ENCODE assay signal across 23 mouse cellular contexts in genomic region chr17:73568204-73568603, GRCm38 (mm10).
DNase-seq lines count a peak whose midpoint lies in the region; ATAC-seq and TF ChIP-seq lines count a peak whose summit lies in the region.
"Had no signal": no experiment of that assay in that cellular context is flagged by ENCODE, and none has a peak within 500 bp of the region (broad histone marks: within the 10 kb centered on the region; RNA-seq: fewer than 3 reads in every experiment).

No protein-coding gene starts in this region.

- TF ChIP-seq CTCF in forebrain, postnatal 0 days (IDR thresholded peaks at IDR 0.05; ENCODE audit: low read depth), result no peak
- no peak for TF ChIP-seq CTCF in hindbrain, postnatal 0 days (IDR thresholded peaks at IDR 0.05; ENCODE audit: low read depth)

- no peaks in the 10 kb centered on the region for H3K4me1 ChIP-seq in forebrain, postnatal 0 days (ENCODE audit: insufficient read depth)
- peaks cover 13% of the 10 kb centered on the region; the same call in 1 of the 2 replicates for H3K4me1 ChIP-seq in forebrain, embryonic 10.5 days
- H3K4me1 ChIP-seq in hindbrain, postnatal 0 days (ENCODE audit: insufficient read depth, low read length), result no peaks in the 10 kb centered on the region
- H3K4me1 ChIP-seq in hindbrain, embryonic 10.5 days (replicated peaks), result no peaks in the 10 kb centered on the region
- H3K4me1 ChIP-seq in neural tube, embryonic 15.5 days, result peaks cover 13% of the 10 kb centered on the region; the same call in 1 of the 2 replicates
- H3K4me1 ChIP-seq: heart, embryonic 15.5 days; hindbrain, embryonic 12.5 days; intestine, embryonic 15.5 days had no signal

- ATAC-seq in forebrain, postnatal 0 days, result 0 out of 2 replicates have a peak, but pooled peaks have one; percentile 27
- ATAC-seq in hindbrain, postnatal 0 days, result 0 out of 2 replicates have a peak, but pooled peaks have one; percentile 29
- peak; percentile 63; the same call in 1 of the 2 replicates for ATAC-seq in neural tube, embryonic 15.5 days (ENCODE audit: low FRiP score)
- ATAC-seq: forebrain, embryonic 14.5 days; intestine, embryonic 15.5 days had no signal

- no peak overlapping the region for H3K4me2 ChIP-seq in forebrain, postnatal 0 days (ENCODE audit: low read depth)
- H3K4me2 ChIP-seq in hindbrain, postnatal 0 days (ENCODE audit: low read depth, low read length), result no peak overlapping the region
- peak overlapping the region; percentile 2; the same call in 1 of the 2 replicates for H3K4me2 ChIP-seq in neural tube, embryonic 15.5 days
- H3K4me2 ChIP-seq: heart, embryonic 12.5 days; heart, embryonic 15.5 days; hindbrain, embryonic 12.5 days; intestine, embryonic 15.5 days had no signal

- no peaks in the 10 kb centered on the region for H3K36me3 ChIP-seq in forebrain, postnatal 0 days (ENCODE audit: insufficient read depth)
- no peaks in the 10 kb centered on the region for H3K36me3 ChIP-seq in forebrain, embryonic 10.5 days (replicated peaks)
- no peaks in the 10 kb centered on the region for H3K36me3 ChIP-seq in hindbrain, postnatal 0 days (ENCODE audit: insufficient read depth, low read length)
- H3K36me3 ChIP-seq in hindbrain, embryonic 10.5 days, result no peaks in the 10 kb centered on the region
- no peaks in the 10 kb centered on the region for H3K36me3 ChIP-seq in neural tube, embryonic 15.5 days
- H3K36me3 ChIP-seq: heart, embryonic 12.5 days; heart, embryonic 15.5 days; hindbrain, embryonic 12.5 days; intestine, embryonic 15.5 days had no signal

- H3K4me3 ChIP-seq in forebrain, postnatal 0 days (ENCODE audit: low read depth, low read length), result no peak overlapping the region
- no peak overlapping the region for H3K4me3 ChIP-seq in forebrain, embryonic 10.5 days
- no peak overlapping the region for H3K4me3 ChIP-seq in hindbrain, postnatal 0 days (ENCODE audit: low read length)
- H3K4me3 ChIP-seq in hindbrain, embryonic 10.5 days, result no peak overlapping the region
- no peak overlapping the region for H3K4me3 ChIP-seq in neural tube, embryonic 15.5 days (replicated peaks)
- H3K4me3 ChIP-seq: heart, embryonic 12.5 days; heart, embryonic 15.5 days; hindbrain, embryonic 12.5 days; intestine, embryonic 15.5 days had no signal

- no peak for DNase-seq in forebrain, postnatal 0 days
- no peak for DNase-seq in forebrain, embryonic 10.5 days (ENCODE audit: extremely low spot score, low spot score)
- DNase-seq in hindbrain, postnatal 0 days (ENCODE audit: low spot score), result no peak
- no peak for DNase-seq in hindbrain, embryonic 10.5 days (ENCODE audit: low spot score)
- peak; percentile 20 for DNase-seq in brain, adult 2 months (ENCODE audit: low read depth, low spot score)
- no peak for DNase-seq in embryo, embryonic 10.5 days (ENCODE audit: low spot score)
- DNase-seq: adrenal gland, postnatal 10 days; adrenal gland, postnatal 36 days; cerebellum, adult 11-12 months; cerebellum, adult 8-10 months; cerebellum, postnatal 10 days; cerebellum, postnatal 36 days; gastrocnemius, postnatal 25 days; heart, adult 18-20 months; heart, postnatal 10 days; heart, postnatal 36 days had no signal

- H3K9ac ChIP-seq in forebrain, postnatal 0 days, result no peak overlapping the region
- H3K9ac ChIP-seq in hindbrain, postnatal 0 days (replicated peaks; ENCODE audit: low read length), result no peak overlapping the region
- no peak overlapping the region for H3K9ac ChIP-seq in neural tube, embryonic 15.5 days (replicated peaks)
- H3K9ac ChIP-seq: heart, embryonic 12.5 days; heart, embryonic 15.5 days; hindbrain, embryonic 12.5 days; intestine, embryonic 15.5 days had no signal

- no peaks in the 10 kb centered on the region for H3K27me3 ChIP-seq in forebrain, postnatal 0 days (ENCODE audit: insufficient read depth, low read length)
- H3K27me3 ChIP-seq in forebrain, embryonic 10.5 days (ENCODE audit: poor library complexity, severe bottlenecking), result no peaks in the 10 kb centered on the region
- no peaks in the 10 kb centered on the region for H3K27me3 ChIP-seq in hindbrain, postnatal 0 days (ENCODE audit: insufficient read depth, low read length)
- H3K27me3 ChIP-seq in hindbrain, embryonic 10.5 days (ENCODE audit: insufficient read depth, poor library complexity, severe bottlenecking), result no peaks in the 10 kb centered on the region; the same call in 1 of the 2 replicates
- no peaks in the 10 kb centered on the region for H3K27me3 ChIP-seq in neural tube, embryonic 15.5 days (replicated peaks)
- H3K27me3 ChIP-seq: heart, embryonic 12.5 days; heart, embryonic 15.5 days; hindbrain, embryonic 12.5 days; intestine, embryonic 15.5 days; Patski had no signal

- H3K9me3 ChIP-seq in forebrain, postnatal 0 days (ENCODE audit: low read length), result no peaks in the 10 kb centered on the region
- no peaks in the 10 kb centered on the region for H3K9me3 ChIP-seq in forebrain, embryonic 10.5 days
- no peaks in the 10 kb centered on the region for H3K9me3 ChIP-seq in hindbrain, postnatal 0 days (ENCODE audit: low read length)
- H3K9me3 ChIP-seq in hindbrain, embryonic 10.5 days, result no peaks in the 10 kb centered on the region
- H3K9me3 ChIP-seq in neural tube, embryonic 15.5 days (replicated peaks), result no peaks in the 10 kb centered on the region
- H3K9me3 ChIP-seq: heart, embryonic 12.5 days; heart, embryonic 15.5 days; hindbrain, embryonic 12.5 days; intestine, embryonic 15.5 days had no signal

- no peak overlapping the region for H3K27ac ChIP-seq in forebrain, postnatal 0 days (ENCODE audit: low read depth, low read length)
- H3K27ac ChIP-seq in forebrain, embryonic 10.5 days, result no peak overlapping the region
- H3K27ac ChIP-seq in hindbrain, postnatal 0 days, result no peak overlapping the region
- H3K27ac ChIP-seq in hindbrain, embryonic 10.5 days, result no peak overlapping the region
- H3K27ac ChIP-seq in neural tube, embryonic 15.5 days (replicated peaks), result no peak overlapping the region; the same call in 1 of the 2 replicates
- H3K27ac ChIP-seq: heart, embryonic 15.5 days; hindbrain, embryonic 12.5 days; intestine, embryonic 15.5 days had no signal

- 65% methylated on average over 9 of the region's 9 CpGs for WGBS in forebrain, postnatal 0 days
- 75% methylated on average over 9 of the region's 9 CpGs for WGBS in forebrain, embryonic 10.5 days
- WGBS in hindbrain, postnatal 0 days, result 51% methylated on average over 9 of the region's 9 CpGs
- 75% methylated on average over 9 of the region's 9 CpGs for WGBS in hindbrain, embryonic 10.5 days
- 50% methylated on average over 9 of the region's 9 CpGs for WGBS in neural tube, embryonic 15.5 days
